Mouse (Mus musculus) limb, embryonic 10.5 days (tissue): ENCODE results near the gene Taar7f. TPM values are rescaled to one million over a fixed set of nuclear protein-coding genes. Genes with fewer than 3 reads are reported as not detected.
"Not testable (repeated sequence)": the region's sequence is repeated elsewhere in the genome, so short reads cannot be mapped to it uniquely, and the experiment has no call there.

Experiments used
- DNase-seq: peaks from one replicate; pipeline ENCODE4 v3.0.0-alpha.2; 2017; ENCODE audit warnings: low spot score
- H3K27ac ChIP-seq: fragments of 300-500 bp; sonication (generic); 2 replicates; pipeline ENCODE4 v1.5.1; 2016; ENCODE audit warnings: mild to moderate bottlenecking
- H3K27me3 ChIP-seq: fragments of 300-500 bp; sonication (generic); 2 replicates; pipeline ENCODE4 v1.6.1; 2016; ENCODE audit warnings: low read depth, mild to moderate bottlenecking; ENCODE audit not compliant: poor library complexity, severe bottlenecking
- H3K36me3 ChIP-seq: fragments of 300-500 bp; sonication (generic); 2 replicates; pipeline ENCODE4 v1.6.1; 2016; ENCODE audit warnings: mild to moderate bottlenecking, moderate library complexity
- H3K4me1 ChIP-seq: fragments of 300-500 bp; sonication (generic); 2 replicates; pipeline ENCODE4 v1.6.1; 2016
- H3K4me3 ChIP-seq: fragments of 300-500 bp; sonication (generic); 2 replicates; pipeline ENCODE4 v1.5.1; 2016; ENCODE audit warnings: mild to moderate bottlenecking, moderate library complexity
- H3K9me3 ChIP-seq: fragments of 300-500 bp; sonication (generic); replicated peaks from 2 replicates; pipeline ENCODE4 v1.6.1; 2016; ENCODE audit warnings: mild to moderate bottlenecking
- WGBS: fragments of 180-500 bp; shearing (Covaris S2); methylation state at CpG from one replicate; pipeline ENCODE4 v1.1.7; 2016; 5-methylcytosine and 5-hydroxymethylcytosine counted together
- polyA plus RNA-seq: library from polyadenylated mRNA; unstranded; fragments of >200 nt; fragmentation: Nextera tagmentation; extraction: Ambion mirVana; gene quantifications from 2 replicates; pipeline ENCODE4 v1.2.1, GENCODE M21; 2016

Gene Taar7f
- polyA plus RNA-seq = not detected in 2 replicates

GRCm38 (mm10) chr10:24049210-24049609 is at the start of gene Taar7f:
Gene Taar7f (plus strand): TSS chr10:24049510.
- H3K27ac ChIP-seq = no peak within 1 kb of the TSS
- no peaks in the 10 kb centered on the region for H3K4me1 ChIP-seq
- no peaks in the 10 kb centered on the region for H3K36me3 ChIP-seq
- no peak for DNase-seq
- no peaks in the 10 kb centered on the region for H3K9me3 ChIP-seq
- no peaks in the 10 kb centered on the region for H3K27me3 ChIP-seq
- H3K4me3 ChIP-seq = no peak within 1 kb of the TSS

GRCm38 (mm10) chr10:23999639-24000038 is 49.7 kb upstream of the Taar7f start, which contains the start of gene Taar7b:
Gene Taar7b (plus strand): TSS chr10:23999939.
- H3K4me1 ChIP-seq = no peaks in the 10 kb centered on the region
- DNase-seq = no peak
- H3K36me3 ChIP-seq = no peaks in the 10 kb centered on the region
- no peak within 1 kb of the TSS for H3K4me3 ChIP-seq
- H3K27me3 ChIP-seq = no peaks in the 10 kb centered on the region
- H3K27ac ChIP-seq = no peak within 1 kb of the TSS
- H3K9me3 ChIP-seq = no peaks in the 10 kb centered on the region
- WGBS = 98% methylated on average over 1 of the region's 1 CpGs

GRCm38 (mm10) chr10:24006442-24006841 is 42.9 kb upstream of the Taar7f start:
- no peak for DNase-seq
- H3K4me1 ChIP-seq = no peaks in the 10 kb centered on the region
- no peaks in the 10 kb centered on the region for H3K9me3 ChIP-seq
- no peak overlapping the region for H3K4me3 ChIP-seq
- no peaks in the 10 kb centered on the region for H3K27me3 ChIP-seq
- 90% methylated on average over 1 of the region's 1 CpGs for WGBS
- no peak overlapping the region for H3K27ac ChIP-seq
- no peaks in the 10 kb centered on the region for H3K36me3 ChIP-seq

GRCm38 (mm10) chr10:24007034-24007433 is 42.3 kb upstream of the Taar7f start:
- 71% methylated on average over 2 of the region's 2 CpGs for WGBS
- Histone ChIP-seq H3K4me3 (no peak overlapping the region), H3K27ac (no peak overlapping the region), H3K9me3 (no peaks in the 10 kb centered on the region), H3K4me1 (no peaks in the 10 kb centered on the region), H3K36me3 (no peaks in the 10 kb centered on the region), H3K27me3 (no peaks in the 10 kb centered on the region)
- DNase-seq = no peak

DNA sequence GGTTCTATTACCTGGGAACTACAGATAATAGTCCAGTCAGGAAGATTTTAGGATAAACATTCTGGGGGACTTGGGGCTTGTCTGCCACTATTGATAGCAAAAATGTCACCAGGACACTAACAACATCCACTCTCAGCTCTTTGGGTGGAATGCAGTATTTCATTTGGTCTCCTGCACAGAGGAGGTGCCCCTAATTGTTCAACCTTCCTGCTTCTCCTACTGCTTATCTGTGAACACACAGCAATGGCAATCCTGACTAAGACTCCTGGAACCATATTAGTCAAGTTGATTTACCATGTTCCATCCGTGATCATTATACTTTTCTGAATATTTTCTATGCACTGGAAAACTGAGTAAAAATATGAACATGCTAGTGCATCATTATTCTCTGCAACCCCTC is 41.2 kb upstream of the Taar7f start:
- H3K4me1 ChIP-seq = no peaks in the 10 kb centered on the region
- no peak overlapping the region for H3K4me3 ChIP-seq
- no peaks in the 10 kb centered on the region for H3K36me3 ChIP-seq
- no peak for DNase-seq
- no peaks in the 10 kb centered on the region for H3K9me3 ChIP-seq
- no peaks in the 10 kb centered on the region for H3K27me3 ChIP-seq
- no peak overlapping the region for H3K27ac ChIP-seq
- 93% methylated on average over 1 of the region's 1 CpGs for WGBS

GRCm38 (mm10) chr10:24026922-24027321 is 22.4 kb upstream of the Taar7f start, which contains the start of gene Taar7d:
Gene Taar7d (plus strand): TSS chr10:24027222.
- Histone ChIP-seq H3K9me3 (no peaks in the 10 kb centered on the region), H3K36me3 (no peaks in the 10 kb centered on the region), H3K4me3 (no peak within 1 kb of the TSS), H3K4me1 (no peaks in the 10 kb centered on the region), H3K27me3 (no peaks in the 10 kb centered on the region), H3K27ac (no peak within 1 kb of the TSS)
- DNase-seq = no peak

- H3K27me3 ChIP-seq = no peaks in the 10 kb centered on the region
Measured at GRCm38 (mm10) chr10:24031347-24031746, 18.0 kb upstream of the Taar7f start.

DNA sequence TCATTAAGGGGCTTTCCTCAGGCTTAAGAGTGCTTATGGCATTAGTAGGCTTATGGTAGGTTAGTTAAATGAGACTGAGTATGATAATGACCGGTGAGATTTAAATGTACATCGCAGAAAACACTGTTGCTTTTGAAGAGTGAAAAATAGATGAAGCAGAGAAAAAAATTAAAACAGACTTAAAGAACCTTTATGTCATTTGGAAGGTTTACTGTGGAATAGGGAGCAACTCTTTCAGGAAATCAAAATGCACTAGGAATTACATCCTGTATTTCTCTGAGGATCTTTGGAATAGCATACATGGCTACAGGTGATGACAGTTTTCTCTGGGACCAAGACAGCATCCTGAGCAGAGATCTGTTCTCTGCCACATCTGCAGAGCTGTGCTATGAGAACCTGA is 12.0 kb upstream of the Taar7f start, which contains the start of gene Taar7e:
Gene Taar7e, plus strand, starts transcription at position 301 of the 400 bp plus-strand sequence.
- Histone ChIP-seq H3K4me1 (no peaks in the 10 kb centered on the region), H3K9me3 (no peaks in the 10 kb centered on the region), H3K27me3 (no peaks in the 10 kb centered on the region), H3K4me3 (no peak within 1 kb of the TSS), H3K36me3 (no peaks in the 10 kb centered on the region), H3K27ac (no peak within 1 kb of the TSS)
- 94% methylated on average over 2 of the region's 2 CpGs for WGBS
- no peak for DNase-seq

More at GRCm38 (mm10) chr10:24031347-24031746, 18.0 kb upstream of the Taar7f start:
- H3K4me1 ChIP-seq = no peaks in the 10 kb centered on the region
- DNase-seq = no peak
- H3K4me3 ChIP-seq = no peak overlapping the region
- no peak overlapping the region for H3K27ac ChIP-seq
- no peaks in the 10 kb centered on the region for H3K9me3 ChIP-seq
- H3K36me3 ChIP-seq = no peaks in the 10 kb centered on the region

- H3K4me1 ChIP-seq = no peaks in the 10 kb centered on the region
- no peak overlapping the region for H3K4me3 ChIP-seq
- H3K27ac ChIP-seq = no peak overlapping the region
- H3K27me3 ChIP-seq = no peaks in the 10 kb centered on the region
- no peak for DNase-seq
- no peaks in the 10 kb centered on the region for H3K36me3 ChIP-seq
- 75% methylated on average over 2 of the region's 2 CpGs for WGBS
- no peaks in the 10 kb centered on the region for H3K9me3 ChIP-seq
Measured at GRCm38 (mm10) chr10:24040120-24040869, 9.0 kb upstream of the Taar7f start.

- WGBS = 79% methylated on average over 5 of the region's 5 CpGs
- Histone ChIP-seq H3K9me3 (no peaks in the 10 kb centered on the region), H3K27me3 (no peaks in the 10 kb centered on the region), H3K4me3 (no peak overlapping the region), H3K27ac (no peak overlapping the region), H3K4me1 (no peaks in the 10 kb centered on the region), H3K36me3 (no peaks in the 10 kb centered on the region)
- no peak for DNase-seq
Measured at GRCm38 (mm10) chr10:24052039-24052438, 2.7 kb downstream of the Taar7f start.

- Histone ChIP-seq H3K27ac (no peak overlapping the region), H3K36me3 (no peaks in the 10 kb centered on the region), H3K4me3 (no peak overlapping the region), H3K27me3 (no peaks in the 10 kb centered on the region), H3K4me1 (no peaks in the 10 kb centered on the region), H3K9me3 (no peaks in the 10 kb centered on the region)
- no peak for DNase-seq
- WGBS = 88% methylated on average over 3 of the region's 3 CpGs
Measured at GRCm38 (mm10) chr10:24058986-24059385, 9.7 kb downstream of the Taar7f start.

DNA sequence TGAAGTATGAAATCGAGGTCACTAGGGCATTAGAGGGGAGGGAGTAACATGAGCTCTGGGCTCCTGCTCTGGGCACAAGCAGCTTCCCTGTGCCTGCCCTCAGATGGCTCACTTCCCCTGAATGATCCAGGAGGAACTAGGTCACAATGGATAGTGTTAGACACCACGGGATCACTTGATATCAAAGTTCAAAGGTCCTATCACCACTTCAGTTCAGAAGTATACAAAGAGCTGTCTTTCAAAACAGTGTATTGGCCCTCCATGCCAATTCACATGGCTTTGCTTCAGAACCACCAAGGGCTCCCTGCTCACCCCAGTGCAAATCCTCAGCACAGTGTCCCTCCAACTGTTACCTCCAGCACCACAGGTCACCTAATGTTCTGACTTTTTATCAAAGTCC is 25.4 kb downstream of the Taar7f start:
- H3K27me3 ChIP-seq, H3K36me3 ChIP-seq, H3K27ac ChIP-seq, H3K9me3 ChIP-seq, DNase-seq, H3K4me1 ChIP-seq, H3K4me3 ChIP-seq: not testable (repeated sequence)
- WGBS = 63% methylated on average over 2 of the region's 2 CpGs

- H3K36me3 ChIP-seq, DNase-seq: not testable (repeated sequence)
- 82% methylated on average over 2 of the region's 4 CpGs for WGBS
Measured at GRCm38 (mm10) chr10:24076200-24076599, 26.9 kb downstream of the Taar7f start, which contains the start of gene Taar8a. Gene Taar8a (plus strand): TSS chr10:24076500.

GRCm38 (mm10) chr10:24080166-24080565 is 30.9 kb downstream of the Taar7f start:
- Histone ChIP-seq H3K27ac (no peak overlapping the region), H3K9me3 (no peaks in the 10 kb centered on the region), H3K4me3 (no peak overlapping the region), H3K36me3 (no peaks in the 10 kb centered on the region), H3K27me3 (no peaks in the 10 kb centered on the region), H3K4me1 (no peaks in the 10 kb centered on the region)
- DNase-seq = peak; percentile 38
- 45% methylated on average over 3 of the region's 3 CpGs for WGBS

More at GRCm38 (mm10) chr10:24076200-24076599, 26.9 kb downstream of the Taar7f start, which contains the start of gene Taar8a:
- not testable (repeated sequence) for H3K4me3 ChIP-seq, H3K27ac ChIP-seq, H3K9me3 ChIP-seq, H3K4me1 ChIP-seq, H3K27me3 ChIP-seq
